Mouse (Mus musculus) neutrophil, adult 5-6 weeks (primary cell): ENCODE data around the gene Golt1b. TPM values are rescaled to one million over a fixed set of nuclear protein-coding genes. Genes with fewer than 3 reads are reported as not detected.

Experiments used
- ATAC-seq: fragments of 151-379, 151-347 bp; 2 replicates; pipeline ENCODE4 v1.8.0; 2017; ENCODE audit warnings: mild to moderate bottlenecking, moderate TSS enrichment; ENCODE audit not compliant: insufficient number of reproducible peaks, poor library complexity, low FRiP score, severe bottlenecking; ENCODE audit errors: extremely low read depth
- total RNA-seq: library from RNA; stranded (forward); fragments of 200-1000 nt; gene quantifications from 2 replicates; pipeline ENCODE4 v1.2.3, GENCODE M21; 2017

Golt1b gene
- total RNA-seq, 1 experiment from 2014 or later = 14.9 TPM

GRCm38 (mm10) chr6:142379961-142380360 lies 7.1 kb upstream of the Golt1b start:
- ATAC-seq = no peak

GRCm38 (mm10) chr6:142381615-142382014 lies 5.4 kb upstream of the Golt1b start:
- no peak for ATAC-seq

- ATAC-seq = no peak
Measured at GRCm38 (mm10) chr6:142384521-142384920, 2.5 kb upstream of the Golt1b start.

GRCm38 (mm10) chr6:142386285-142387010 lies 573 bp upstream of the Golt1b start:
- no peak for ATAC-seq

GRCm38 (mm10) chr6:142387755-142388271 lies 792 bp downstream of the Golt1b start:
- ATAC-seq = no peak

- ATAC-seq = no peak
Measured at GRCm38 (mm10) chr6:142389101-142389500, 2.1 kb downstream of the Golt1b start.

- ATAC-seq = no peak
Measured at GRCm38 (mm10) chr6:142392312-142392711, 5.3 kb downstream of the Golt1b start.

- ATAC-seq = no peak
Measured at GRCm38 (mm10) chr6:142394669-142395068, 7.6 kb downstream of the Golt1b start.

GRCm38 (mm10) chr6:142395756-142396155 lies 8.7 kb downstream of the Golt1b start:
- no peak for ATAC-seq

GRCm38 (mm10) chr6:142411140-142411539 lies 24.1 kb downstream of the Golt1b start:
- no peak for ATAC-seq

- ATAC-seq = no peak
Measured at GRCm38 (mm10) chr6:142412906-142413491, 26.0 kb downstream of the Golt1b start, which contains the start of gene Spx. Gene Spx, plus strand, starts transcription at chr6:142413441.

GRCm38 (mm10) chr6:142413845-142414244 lies 26.8 kb downstream of the Golt1b start:
- ATAC-seq = no peak

- no peak for ATAC-seq
Measured at GRCm38 (mm10) chr6:142414597-142414996, 27.6 kb downstream of the Golt1b start.

GRCm38 (mm10) chr6:142424976-142425375 lies 38.0 kb downstream of the Golt1b start:
- ATAC-seq = no peak

- ATAC-seq = no peak
Measured at GRCm38 (mm10) chr6:142429072-142429471, 42.1 kb downstream of the Golt1b start.

- ATAC-seq = no peak
Measured at GRCm38 (mm10) chr6:142451381-142451780, 64.4 kb downstream of the Golt1b start.

- ATAC-seq = no peak
Measured at GRCm38 (mm10) chr6:142453311-142453710, 66.3 kb downstream of the Golt1b start.
